Mouse (Mus musculus) MEL-GATA-1-ER (cell line): ENCODE data around the gene Slco2b1.

ENCODE experiments used
- DNase-seq: peaks from one replicate; pipeline ENCODE4 v3.0.0-alpha.2; 2012; ENCODE audit warnings: low read depth; ENCODE audit errors: extremely low read depth

The Slco2b1 gene

GRCm38 (mm10) chr7:99654244-99654643 is 56.9 kb downstream of the Slco2b1 start:
- no peak for DNase-seq

GRCm38 (mm10) chr7:99649585-99649984 is 61.6 kb downstream of the Slco2b1 start:
- DNase-seq: no peak

- DNase-seq: no peak
Measured at GRCm38 (mm10) chr7:99648623-99649022, 62.5 kb downstream of the Slco2b1 start.

GRCm38 (mm10) chr7:99644701-99645100 is 66.4 kb downstream of the Slco2b1 start:
- DNase-seq: no peak

- peak; percentile 29 for DNase-seq
Measured at GRCm38 (mm10) chr7:99642078-99642477, 69.1 kb downstream of the Slco2b1 start.

GRCm38 (mm10) chr7:99641245-99641644 is 69.9 kb downstream of the Slco2b1 start:
- no peak for DNase-seq

GRCm38 (mm10) chr7:99633966-99634665 is 77.0 kb downstream of the Slco2b1 start:
- DNase-seq: no peak

GRCm38 (mm10) chr7:99632286-99632685 is 78.9 kb downstream of the Slco2b1 start:
- DNase-seq: no peak

GRCm38 (mm10) chr7:99627366-99627765 is 83.8 kb downstream of the Slco2b1 start:
- no peak for DNase-seq

- no peak for DNase-seq
Measured at GRCm38 (mm10) chr7:99626376-99627270, 84.5 kb downstream of the Slco2b1 start, which contains the start of gene Tpbgl. Gene Tpbgl (minus strand): TSS chr7:99627103.

GRCm38 (mm10) chr7:99625722-99626375 is 85.3 kb downstream of the Slco2b1 start:
- no peak for DNase-seq

GRCm38 (mm10) chr7:99618860-99619259 is 92.3 kb downstream of the Slco2b1 start:
- no peak for DNase-seq

- no peak for DNase-seq
Measured at GRCm38 (mm10) chr7:99618264-99618663, 92.9 kb downstream of the Slco2b1 start.
